Mouse (Mus musculus) c-Kit-positive CD71-positive TER-119-positive erythroid progenitor cells, embryonic 14.5 days (primary cell): ENCODE results near the gene Atg7.
A peak's percentile ranks its signal among the peaks of the same experiment; 100 is the strongest.

ENCODE experiments used
- DNase-seq: peaks from one replicate; pipeline ENCODE4 v3.0.0-alpha.2; 2013; ENCODE audit warnings: low spot score

The Atg7 gene

GRCm38 (mm10) chr6:114685412-114685811 lies 42.5 kb downstream of the Atg7 start:
- DNase-seq: no peak

- no peak for DNase-seq
Measured at GRCm38 (mm10) chr6:114687035-114687434, 44.1 kb downstream of the Atg7 start.

GRCm38 (mm10) chr6:114690661-114691060 lies 47.8 kb downstream of the Atg7 start:
- DNase-seq: no peak

GRCm38 (mm10) chr6:114691530-114691929 lies 48.6 kb downstream of the Atg7 start:
- no peak for DNase-seq

- no peak for DNase-seq
Measured at GRCm38 (mm10) chr6:114692691-114693090, 49.8 kb downstream of the Atg7 start.

GRCm38 (mm10) chr6:114697646-114698490 lies 55.0 kb downstream of the Atg7 start:
- peak; percentile 65 for DNase-seq

- no peak for DNase-seq
Measured at GRCm38 (mm10) chr6:114698578-114698977, 55.7 kb downstream of the Atg7 start.

GRCm38 (mm10) chr6:114700704-114701103 lies 57.8 kb downstream of the Atg7 start:
- DNase-seq: peak; percentile 23

GRCm38 (mm10) chr6:114707032-114707431 lies 64.1 kb downstream of the Atg7 start:
- DNase-seq: no peak

GRCm38 (mm10) chr6:114712242-114713050 lies 69.5 kb downstream of the Atg7 start:
- no peak for DNase-seq

- DNase-seq: no peak
Measured at GRCm38 (mm10) chr6:114713538-114713937, 70.6 kb downstream of the Atg7 start.

- no peak for DNase-seq
Measured at GRCm38 (mm10) chr6:114714654-114715053, 71.8 kb downstream of the Atg7 start.

- no peak for DNase-seq
Measured at GRCm38 (mm10) chr6:114715289-114716030, 72.6 kb downstream of the Atg7 start.

GRCm38 (mm10) chr6:114719100-114719499 lies 76.2 kb downstream of the Atg7 start:
- no peak for DNase-seq

- DNase-seq: no peak
Measured at GRCm38 (mm10) chr6:114719665-114720064, 76.8 kb downstream of the Atg7 start.

- no peak for DNase-seq
Measured at GRCm38 (mm10) chr6:114722046-114722445, 79.1 kb downstream of the Atg7 start.

GRCm38 (mm10) chr6:114723925-114724324 lies 81.0 kb downstream of the Atg7 start:
- no peak for DNase-seq

GRCm38 (mm10) chr6:114724351-114724750 lies 81.5 kb downstream of the Atg7 start:
- no peak for DNase-seq

GRCm38 (mm10) chr6:114725147-114725575 lies 82.3 kb downstream of the Atg7 start:
- no peak for DNase-seq

GRCm38 (mm10) chr6:114726681-114727080 lies 83.8 kb downstream of the Atg7 start:
- DNase-seq: no peak

- no peak for DNase-seq
Measured at GRCm38 (mm10) chr6:114733156-114733555, 90.3 kb downstream of the Atg7 start.

GRCm38 (mm10) chr6:114733681-114734080 lies 90.8 kb downstream of the Atg7 start:
- no peak for DNase-seq
